Mouse (Mus musculus) testis, adult 2 months (tissue): ENCODE results near the gene Vegfb.

Source experiments
- CTCF ChIP-seq: fragments of 200-500 bp; IDR thresholded peaks from 2 replicates; pipeline ENCODE4 v1.5.1; 2012; ENCODE audit warnings: low read depth, mild to moderate bottlenecking, inconsistent platforms, low read length, moderate library complexity; ENCODE audit not compliant: control insufficient read depth, insufficient read depth, insufficient replicate concordance
- POLR2A ChIP-seq: fragments of 200-500 bp; IDR thresholded peaks from 2 replicates; pipeline ENCODE4 v1.6.1; 2012; ENCODE audit warnings: low read depth, mild to moderate bottlenecking, inconsistent platforms, low read length, moderate library complexity; ENCODE audit not compliant: control insufficient read depth

DNA sequence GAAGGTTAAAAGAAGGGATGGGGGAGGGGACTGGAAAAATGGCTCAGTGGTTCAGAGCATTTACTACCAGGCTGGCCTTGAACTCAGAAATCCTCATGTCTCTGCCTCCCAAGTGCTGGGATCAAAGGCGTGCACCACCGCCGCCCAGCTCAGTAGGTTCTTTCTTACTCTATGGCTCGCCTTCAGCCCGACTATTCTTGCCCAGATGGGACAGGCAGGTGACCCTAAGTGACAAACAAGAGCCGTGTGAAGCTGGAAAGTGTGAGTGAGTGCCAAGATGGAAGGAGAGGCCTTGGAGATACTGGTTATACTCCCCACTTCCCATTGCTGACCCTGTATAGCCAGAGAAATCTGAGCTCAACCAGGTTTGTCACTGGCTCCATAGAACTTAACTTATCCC lies 43.7 kb downstream of the Vegfb start:
- TF ChIP-seq POLR2A (no peak), CTCF (no peak)
